Mouse (Mus musculus): Measurements from ENCODE around the gene Jhy. TPM values are rescaled to one million over a fixed set of nuclear protein-coding genes. Genes with fewer than 3 reads are reported as not detected.
A peak's percentile ranks its signal among the peaks of the same experiment; 100 is the strongest.

The Jhy gene
- total RNA-seq, 2 experiments from 2014 or later, result not detected

- no peak for DNase-seq
These were observed 45.9 kb downstream of the Jhy start for GRCm38 (mm10) chr9:40917871-40918613.

DNA sequence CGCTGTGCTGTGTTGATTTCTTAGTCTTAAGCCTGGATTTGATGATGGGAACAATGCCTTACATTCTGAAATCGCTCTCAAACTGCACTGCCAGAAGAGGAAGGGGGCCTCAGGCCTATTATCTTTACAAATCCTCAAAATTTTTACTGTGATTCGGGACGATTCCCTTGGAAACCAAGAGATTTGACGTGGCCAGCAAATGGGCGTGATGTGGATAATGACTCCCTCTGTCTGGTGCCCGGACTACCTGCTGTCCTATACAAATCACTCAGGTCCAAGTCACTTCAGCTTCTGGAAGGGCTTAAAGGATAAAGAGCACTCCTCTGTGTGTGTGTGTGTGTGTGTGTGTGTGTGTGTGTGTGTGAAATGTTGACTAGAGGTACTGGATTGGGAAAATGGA, 55.0 kb downstream of the Jhy start:
- DNase-seq, result no peak

- no peak for DNase-seq
These were observed 55.5 kb downstream of the Jhy start for GRCm38 (mm10) chr9:40908411-40908810.

DNA sequence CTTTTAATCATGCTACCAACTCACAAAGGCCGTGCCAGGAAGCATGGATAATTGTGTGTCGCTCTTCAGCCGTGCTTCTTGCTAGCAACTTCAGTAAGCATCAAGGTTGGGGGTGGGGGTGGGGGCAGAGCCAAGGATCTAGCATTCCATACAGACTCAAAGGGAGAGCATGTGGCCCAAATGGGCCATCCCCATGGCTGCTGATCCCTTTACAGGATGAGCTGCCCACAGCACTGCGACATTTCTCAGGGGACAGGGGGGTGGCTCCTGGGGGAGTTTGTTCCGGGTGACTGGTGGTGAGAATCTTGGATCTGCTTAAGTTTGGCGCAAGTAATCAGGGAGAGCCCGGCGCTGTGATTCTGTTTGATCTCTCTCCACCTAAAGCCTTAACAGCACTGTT, 56.5 kb downstream of the Jhy start:
- DNase-seq, result no peak

DNA sequence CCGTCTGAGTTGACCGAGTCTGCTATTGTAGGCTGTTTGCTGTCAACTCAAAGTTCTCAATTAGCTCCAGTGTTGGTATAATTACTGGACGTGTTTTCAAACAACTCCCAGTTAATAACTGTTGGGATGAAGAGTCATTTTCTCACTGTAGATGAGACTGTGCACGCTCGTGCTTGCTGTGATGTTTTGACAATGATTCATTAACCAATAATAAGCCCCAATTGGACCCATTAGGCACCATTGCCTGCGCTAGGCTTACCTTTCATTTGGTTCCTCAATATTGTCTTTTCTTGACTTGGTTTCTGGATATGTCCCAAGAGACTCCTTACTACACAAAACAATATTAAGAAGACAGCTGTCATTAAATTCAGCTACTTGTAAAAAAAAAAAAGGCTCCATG, 71.5 kb downstream of the Jhy start:
- DNase-seq, result no peak

- no peak for DNase-seq
These were observed 74.5 kb downstream of the Jhy start for GRCm38 (mm10) chr9:40889389-40889788.

- DNase-seq, result no peak
These were observed 78.2 kb downstream of the Jhy start for GRCm38 (mm10) chr9:40885669-40886068.

DNA sequence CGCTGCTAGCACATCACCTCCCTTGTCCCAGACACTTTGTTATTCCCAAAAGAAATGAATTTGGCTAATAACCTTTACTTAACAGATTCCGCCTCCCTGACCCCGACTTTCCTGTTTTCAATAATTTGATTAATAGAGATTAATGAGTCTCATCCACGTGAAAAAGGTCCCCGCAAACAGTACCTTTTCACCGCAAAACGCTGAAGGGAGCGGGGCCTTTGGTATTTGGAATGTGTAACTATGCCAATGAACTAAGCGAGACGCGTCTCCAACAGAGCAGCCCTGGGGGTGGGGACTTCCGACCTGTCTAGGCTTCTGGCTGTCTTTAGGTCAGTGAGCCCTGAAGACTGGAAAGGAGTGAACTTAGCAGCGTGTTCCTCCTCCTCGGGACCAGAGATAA, 84.9 kb downstream of the Jhy start:
- DNase-seq, result no peak

GRCm38 (mm10) chr9:40878291-40878945, 85.5 kb downstream of the Jhy start:
- no peak for DNase-seq

DNA sequence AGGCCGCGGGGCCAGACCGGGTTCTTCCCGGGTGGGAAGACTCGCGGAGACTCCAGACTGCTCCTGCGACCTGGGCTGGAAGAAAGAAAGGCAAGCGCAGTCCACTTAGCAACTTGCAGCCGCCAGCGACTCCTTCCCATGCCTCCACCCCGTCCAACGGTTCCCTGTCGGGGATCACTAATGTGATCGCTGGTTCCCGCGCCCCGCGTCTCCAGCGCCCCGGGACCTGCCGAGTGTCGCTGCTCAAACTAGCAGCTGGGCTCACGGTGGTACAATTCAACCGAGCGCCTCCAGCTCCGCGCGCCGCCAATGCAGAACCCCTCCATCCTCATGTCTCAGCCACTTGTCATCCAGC, 86.1 kb downstream of the Jhy start:
- DNase-seq, result no peak

DNA sequence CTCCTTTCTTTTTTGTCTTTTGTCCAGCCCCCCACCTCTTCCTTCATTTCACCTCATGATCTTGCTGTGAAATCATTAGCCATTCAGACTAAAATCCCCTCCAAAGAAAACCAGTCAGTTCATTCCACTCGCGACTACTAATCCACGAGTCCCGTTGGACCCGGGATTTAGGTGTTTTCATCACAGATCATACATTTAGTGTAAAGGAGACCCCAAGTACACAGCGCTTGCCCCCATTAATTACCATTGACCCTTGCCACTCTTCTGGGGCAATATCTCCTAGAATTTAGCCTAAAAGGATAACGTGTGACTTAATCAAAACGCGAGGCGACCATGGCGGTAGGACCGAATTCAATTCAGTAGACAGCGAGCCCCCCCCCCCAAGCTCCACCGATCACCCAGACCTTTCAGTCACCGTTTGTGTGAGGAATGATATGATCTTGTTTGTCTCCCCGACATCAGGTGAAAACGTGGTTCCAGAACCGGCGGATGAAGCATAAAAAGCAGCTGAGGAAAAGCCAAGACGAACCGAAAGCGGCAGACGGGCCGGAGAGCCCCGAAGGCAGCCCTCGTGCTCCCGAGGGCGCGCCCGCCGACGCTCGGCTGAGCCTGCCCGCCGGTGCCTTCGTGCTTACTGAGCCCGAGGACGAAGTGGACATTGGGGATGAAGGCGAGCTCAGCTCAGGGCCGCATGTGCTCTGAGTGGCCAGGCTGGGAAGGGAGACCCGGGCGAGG, 86.6 kb downstream of the Jhy start:
- DNase-seq, result no peak

DNA sequence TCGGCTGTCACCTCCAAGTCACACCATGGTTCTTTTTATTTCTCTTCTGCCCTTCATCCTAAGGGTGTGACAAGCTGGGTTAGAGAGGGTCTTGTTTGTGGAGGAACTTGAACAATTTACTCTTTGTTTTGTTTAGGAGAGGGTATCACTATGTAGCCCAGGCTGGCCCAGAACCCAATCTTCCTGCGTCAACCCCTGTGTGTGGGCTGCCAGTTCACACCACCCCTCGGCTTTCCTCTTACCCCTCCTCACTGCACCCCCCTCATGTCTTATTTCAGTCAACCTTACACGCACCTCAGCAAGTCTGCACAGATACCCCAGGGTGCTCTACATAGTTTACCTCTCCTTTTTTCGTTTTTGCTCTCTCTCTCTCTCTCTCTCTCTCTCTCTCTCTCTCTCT, 87.2 kb downstream of the Jhy start:
- no peak for DNase-seq

DNA sequence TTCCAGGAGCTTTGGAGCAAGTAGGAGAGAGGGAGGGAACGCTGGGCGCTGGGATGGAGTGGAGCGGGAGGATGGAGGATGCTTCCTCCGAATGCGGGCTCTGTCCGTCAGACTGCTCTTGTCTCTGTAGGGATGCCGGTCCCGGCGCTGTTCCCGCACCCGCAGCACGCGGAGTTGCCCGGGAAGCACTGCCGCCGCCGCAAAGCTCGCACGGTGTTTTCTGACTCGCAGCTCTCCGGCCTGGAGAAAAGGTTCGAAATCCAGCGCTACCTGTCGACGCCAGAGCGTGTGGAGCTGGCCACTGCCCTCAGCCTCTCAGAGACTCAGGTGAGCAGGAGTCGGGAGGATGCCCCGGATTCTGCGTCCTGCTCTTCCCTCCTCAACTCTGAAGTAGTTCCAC, 87.8 kb downstream of the Jhy start:
- DNase-seq, result no peak

- DNase-seq, result no peak
These were observed 88.5 kb downstream of the Jhy start for GRCm38 (mm10) chr9:40875431-40875830.

DNA sequence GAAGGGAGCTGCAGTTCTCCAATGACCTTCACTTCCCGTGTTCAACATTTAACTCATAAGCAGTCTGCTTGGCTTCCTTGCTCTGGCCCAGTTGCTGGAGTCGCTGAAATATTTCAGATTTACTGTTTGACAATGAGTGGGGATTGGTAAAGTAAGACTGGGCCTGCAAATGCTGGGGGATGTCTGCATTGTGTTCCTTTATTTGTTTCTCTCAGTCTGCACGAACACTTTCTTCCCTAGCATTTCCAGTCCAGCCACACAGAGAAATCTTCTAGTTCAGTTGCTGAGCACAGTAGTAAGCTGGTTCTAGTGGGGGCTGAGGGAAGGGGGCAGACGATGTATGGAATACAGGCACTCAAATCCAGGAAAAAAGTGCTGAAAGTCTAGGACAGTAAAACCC, 89.0 kb downstream of the Jhy start:
- DNase-seq, result no peak

DNA sequence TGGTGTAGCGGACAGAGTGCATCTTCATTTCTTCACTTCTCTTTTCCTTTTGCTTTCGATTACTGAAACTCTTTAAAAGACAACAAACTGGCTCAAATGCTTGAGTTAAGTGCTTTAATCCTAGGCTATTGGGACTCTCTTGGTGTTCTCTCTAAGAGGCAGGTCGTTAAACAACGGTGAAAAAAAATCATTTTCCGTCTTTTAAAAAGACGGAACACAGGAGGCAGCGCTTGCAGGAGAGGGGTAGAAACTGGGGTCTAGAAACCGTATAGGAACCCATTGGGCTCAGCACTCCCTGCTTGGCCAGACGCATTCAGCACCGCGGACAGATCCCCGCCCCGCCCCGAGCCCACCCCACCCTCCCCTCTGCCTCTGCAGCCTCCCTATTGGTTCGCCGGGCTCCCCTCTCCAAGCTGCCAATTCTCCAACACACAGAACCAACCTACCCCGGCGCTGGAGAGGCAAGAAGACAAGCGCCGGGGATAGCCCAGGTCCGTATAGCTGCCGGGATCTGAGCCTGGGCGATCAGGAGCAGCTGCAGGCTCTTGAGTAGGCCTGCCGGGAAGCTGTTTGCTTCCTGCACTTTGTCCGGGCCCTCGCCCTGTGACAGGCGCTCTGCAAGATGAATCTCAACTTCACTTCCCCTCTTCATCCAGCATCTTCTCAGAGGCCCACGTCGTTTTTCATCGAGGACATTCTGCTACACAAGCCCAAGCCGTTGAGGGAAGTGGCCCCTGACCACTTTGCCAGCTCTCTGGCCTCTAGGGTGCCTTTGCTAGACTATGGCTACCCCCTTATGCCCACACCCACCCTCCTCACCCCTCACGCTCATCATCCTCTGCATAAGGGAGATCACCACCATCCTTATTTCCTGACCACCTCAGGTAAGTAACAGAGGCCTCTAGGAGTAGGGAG, 90.1 kb downstream of the Jhy start, which contains the start of gene Bsx:
TSS of gene Bsx (plus strand) at position 572 of the 915 bp plus-strand sequence.
- peak; percentile 71 to 75 for DNase-seq

GRCm38 (mm10) chr9:40872156-40872478, 91.8 kb downstream of the Jhy start:
- DNase-seq, result peak in 1 of 2 experiments; percentile 5

DNA sequence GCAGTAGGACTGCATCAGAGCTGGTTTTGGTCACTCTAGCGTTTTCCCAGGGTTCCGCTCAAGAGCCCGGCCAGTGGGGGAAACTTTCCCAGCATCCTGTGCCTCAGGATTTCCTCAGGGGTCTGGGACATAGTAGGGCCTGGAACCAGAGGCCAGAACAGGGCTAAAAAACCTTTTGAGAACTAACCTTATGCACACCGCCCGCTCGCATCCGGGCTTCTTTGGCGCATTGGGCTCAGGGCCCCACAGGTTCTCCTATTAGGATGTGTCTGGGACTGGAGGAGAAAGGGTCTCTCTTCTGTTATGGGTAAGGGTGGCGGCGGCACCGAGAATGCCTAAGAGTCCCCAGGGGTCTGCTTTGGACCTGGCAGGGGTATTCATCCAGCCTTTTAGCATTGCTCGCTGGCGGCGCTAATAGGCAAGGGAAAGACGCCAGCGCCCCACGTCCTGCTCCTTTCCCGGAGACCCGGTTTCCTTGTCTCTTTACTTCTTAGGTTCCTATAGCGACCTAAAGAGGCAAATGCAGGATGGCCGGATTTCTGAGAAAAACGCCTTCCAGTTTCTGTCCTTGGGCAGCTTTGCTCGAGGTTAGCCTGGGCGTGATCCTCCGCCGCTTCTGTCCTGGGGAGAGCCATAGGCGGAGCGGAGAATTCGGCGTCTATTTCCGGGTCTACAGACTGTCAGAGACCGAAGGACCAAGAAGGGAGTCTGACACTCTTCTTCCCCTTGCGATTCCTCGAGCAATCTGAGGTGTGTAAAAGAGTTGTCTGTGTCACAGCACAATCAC, 92.4 kb downstream of the Jhy start:
- no peak for DNase-seq

DNA sequence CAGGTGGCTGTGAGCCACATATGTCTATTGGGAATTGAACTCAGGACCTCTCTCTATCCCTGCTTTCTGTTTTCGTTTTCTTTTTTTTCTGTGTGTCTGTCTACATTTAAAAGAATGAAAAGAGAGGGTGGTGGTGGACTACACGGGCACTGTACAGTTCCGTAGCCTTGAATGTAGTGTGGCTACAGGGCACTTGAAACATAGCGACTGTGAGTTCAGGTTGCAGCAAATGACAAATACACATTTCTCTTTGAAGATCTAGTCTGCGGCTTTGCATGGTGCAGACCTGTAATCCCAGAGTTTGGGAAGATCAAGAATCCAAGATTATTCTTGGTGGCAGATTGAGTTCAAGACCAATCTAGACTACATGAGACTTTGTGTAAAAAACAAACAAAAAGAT, 93.6 kb downstream of the Jhy start:
- DNase-seq, result no peak

GRCm38 (mm10) chr9:40859196-40859595, 104.7 kb downstream of the Jhy start:
- DNase-seq, result no peak

GRCm38 (mm10) chr9:40858461-40859160, 105.3 kb downstream of the Jhy start:
- no peak for DNase-seq
